Mouse (Mus musculus) forebrain, embryonic 16.5 days (tissue): ENCODE data around the gene Aspn. TPM values are rescaled to one million over a fixed set of nuclear protein-coding genes. Genes with fewer than 3 reads are reported as not detected.

Source experiments
- ATAC-seq: fragments of 200-750 bp; cut with Nextera tagmentation; 2 replicates; pipeline ENCODE4 v1.8.0; 2017; ENCODE audit warnings: mild to moderate bottlenecking, moderate library complexity
- H3K27ac ChIP-seq: fragments of 300-500 bp; sonication (generic); 2 replicates; pipeline ENCODE4 v1.5.1; 2014; ENCODE audit warnings: low read length, control low read depth
- H3K27me3 ChIP-seq: fragments of 300-500 bp; sonication (generic); replicated peaks from 2 replicates; pipeline ENCODE4 v1.6.1; 2014; ENCODE audit warnings: low read length; ENCODE audit not compliant: control insufficient read depth, insufficient read depth
- H3K36me3 ChIP-seq: fragments of 300-500 bp; sonication (generic); 2 replicates; pipeline ENCODE4 v1.6.1; 2014; ENCODE audit not compliant: control insufficient read depth, insufficient read depth
- H3K4me1 ChIP-seq: fragments of 300-500 bp; sonication (generic); replicated peaks from 2 replicates; pipeline ENCODE4 v1.6.1; 2014; ENCODE audit warnings: low read length; ENCODE audit not compliant: control insufficient read depth, insufficient read depth
- H3K4me2 ChIP-seq: fragments of 300-500 bp; sonication (generic); 2 replicates; pipeline ENCODE4 v1.6.1; 2014; ENCODE audit warnings: mild to moderate bottlenecking, low read length, control low read depth
- H3K4me3 ChIP-seq: fragments of 300-500 bp; sonication (generic); replicated peaks from 2 replicates; pipeline ENCODE4 v1.5.1; 2014; ENCODE audit warnings: mild to moderate bottlenecking, low read length, control low read depth
- H3K9ac ChIP-seq: fragments of 300-500 bp; sonication (generic); replicated peaks from 2 replicates; pipeline ENCODE4 v1.6.1; 2014; ENCODE audit warnings: low read depth, low read length, control low read depth
- H3K9me3 ChIP-seq: fragments of 300-500 bp; sonication (generic); 2 replicates; pipeline ENCODE4 v1.6.1; 2016; ENCODE audit warnings: low read length; ENCODE audit not compliant: control insufficient read depth
- WGBS: fragments of 180-500 bp; shearing (Covaris S2); extraction: QIAGEN DNeasy Blood & Tissue Kit; methylation state at CpG from one replicate; pipeline ENCODE4 v1.1.7; 2014; 5-methylcytosine and 5-hydroxymethylcytosine counted together
- polyA plus RNA-seq: library from polyadenylated mRNA; unstranded; fragments of >200 nt; fragmentation: Nextera tagmentation; extraction: Ambion mirVana; gene quantifications from 2 replicates; pipeline ENCODE4 v1.2.1, GENCODE M21; 2015

The Aspn gene
- polyA plus RNA-seq, 1 experiment from 2014 or later, result 0.63 TPM

DNA sequence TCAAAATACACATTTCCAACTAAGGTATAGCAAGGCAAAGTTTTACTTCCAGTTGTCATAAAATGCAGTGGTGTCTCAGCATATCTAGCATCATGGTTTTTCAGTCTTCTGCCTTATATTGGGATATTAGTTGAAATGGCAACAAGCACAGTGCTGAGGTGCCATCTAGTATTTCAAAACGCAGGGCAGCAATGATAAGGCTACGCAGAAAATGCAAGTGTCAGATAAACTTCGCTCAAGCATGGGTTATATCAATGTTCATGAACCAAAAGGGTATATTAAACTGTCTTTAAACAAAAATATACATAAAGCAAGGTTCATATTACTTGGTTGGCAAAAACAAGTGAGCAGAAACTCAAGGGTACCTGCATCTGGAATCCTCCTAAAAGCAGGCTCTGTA lies 72.8 kb downstream of the Aspn start:
- no peaks in the 10 kb centered on the region for H3K27me3 ChIP-seq
- no peak overlapping the region for H3K27ac ChIP-seq
- ATAC-seq, result no peak
- H3K4me3 ChIP-seq, result no peak overlapping the region
- H3K4me1 ChIP-seq, result no peaks in the 10 kb centered on the region
- H3K9me3 ChIP-seq, result no peaks in the 10 kb centered on the region
- H3K4me2 ChIP-seq, result no peak overlapping the region
- H3K9ac ChIP-seq, result no peak overlapping the region
- WGBS, result 94% methylated on average over 3 of the region's 3 CpGs
- H3K36me3 ChIP-seq, result no peaks in the 10 kb centered on the region

Other genes with a start within 250 kb of the Aspn start
- 3.1 and 4.2 TPM in 2 replicates for gene Fgd3, start 224.1 kb upstream of the Aspn start, polyA plus RNA-seq
- gene Bicd2, start 202.9 kb upstream of the Aspn start, polyA plus RNA-seq, result 30.1 and 31.5 TPM in 2 replicates
- gene Ippk, start 123.2 kb upstream of the Aspn start, polyA plus RNA-seq, result 16.9 and 17.3 TPM in 2 replicates
- gene Tes3-ps, start 51.1 kb upstream of the Aspn start, polyA plus RNA-seq, result 0.58 and 0.61 TPM in 2 replicates
- gene Ecm2, start 39.6 kb upstream of the Aspn start, polyA plus RNA-seq, result 1.5 and 1.6 TPM in 2 replicates
- 0.80 and 1.4 TPM in 2 replicates for gene Omd, start 38.0 kb downstream of the Aspn start, polyA plus RNA-seq
- gene Ogn, start 63.6 kb downstream of the Aspn start, polyA plus RNA-seq, result 9.7 and 18.8 TPM in 2 replicates
- 10.6 and 11.8 TPM in 2 replicates for gene Cenpp, start 108.3 kb downstream of the Aspn start, polyA plus RNA-seq
- 24.4 and 25.2 TPM in 2 replicates for gene Nol8, start 108.6 kb downstream of the Aspn start, polyA plus RNA-seq
- 63.9 and 64.3 TPM in 2 replicates for gene Iars, start 137.7 kb downstream of the Aspn start, polyA plus RNA-seq